Mouse (Mus musculus) urinary bladder, adult 18-20 months (tissue): ENCODE measurements around the gene G530012D18Rik.
"Not testable (repeated sequence)": the region's sequence is repeated elsewhere in the genome, so short reads cannot be mapped to it uniquely, and the experiment has no call there.

ENCODE experiments used
- DNase-seq, 2 experiments: peaks; one replicate each; pipeline ENCODE4 v3.0.0; 2022; ENCODE audit warnings: low spot score in 2 of 2, mixed read lengths in 2 of 2

The G530012D18Rik gene

GRCm38 (mm10) chr1:85615819-85616218 is 40.3 kb downstream of the G530012D18Rik start:
- DNase-seq: not testable (repeated sequence)

GRCm38 (mm10) chr1:85617161-85617560 is 41.7 kb downstream of the G530012D18Rik start:
- DNase-seq: not testable (repeated sequence)

- not testable (repeated sequence) for DNase-seq
These were observed 43.2 kb downstream of the G530012D18Rik start for GRCm38 (mm10) chr1:85618689-85619088.
